21 mouse cellular contexts compared by ENCODE assay signal in the genomic region with DNA sequence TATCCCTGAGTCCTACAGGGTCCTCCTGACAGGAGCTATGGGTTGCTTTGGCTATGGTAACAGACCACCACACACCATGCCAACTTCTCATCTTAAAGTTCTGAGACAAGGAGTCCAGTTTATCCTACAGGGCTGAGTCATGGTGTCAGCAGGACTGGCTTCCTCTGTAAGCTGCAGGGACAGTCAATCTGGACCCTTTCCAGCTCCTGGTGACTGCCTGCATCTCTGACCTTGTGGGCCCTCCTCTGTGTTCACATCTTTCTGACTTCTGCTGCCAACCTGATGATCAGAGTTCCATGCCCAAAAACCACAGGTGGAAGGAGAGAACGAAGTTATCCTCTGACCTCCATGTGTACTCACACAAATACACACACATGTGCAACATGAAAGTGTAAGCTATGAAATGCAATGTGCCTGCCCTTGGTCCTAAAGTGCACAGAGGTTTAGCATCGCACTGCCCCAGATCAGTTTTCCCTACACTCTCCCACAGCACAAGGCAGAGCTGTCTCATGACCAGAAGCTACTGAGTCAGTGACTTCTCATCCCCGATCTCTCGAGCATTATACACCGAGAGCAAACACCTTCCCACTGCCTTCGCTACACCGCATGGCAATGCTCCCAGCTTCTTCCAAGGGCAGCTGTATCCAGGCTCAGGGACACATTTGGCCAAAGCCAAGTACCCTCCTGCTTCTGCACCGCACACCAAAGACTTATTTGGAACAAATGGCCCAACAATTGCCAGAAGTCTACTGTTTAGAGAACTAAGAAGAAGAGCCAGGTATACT. TPM values are rescaled to one million over a fixed set of nuclear protein-coding genes. Genes with fewer than 3 reads are reported as not detected.
"Had no signal": no experiment of that assay in that cellular context is flagged by ENCODE, and none has a peak within 500 bp of the region (broad histone marks: within the 10 kb centered on the region; RNA-seq: fewer than 3 reads in every experiment).

No protein-coding gene starts in this region.

- H3K27ac ChIP-seq: kidney, postnatal 0 days; limb, embryonic 12.5 days; limb, embryonic 15.5 days; liver, embryonic 14.5 days; stomach, postnatal 0 days had no signal

- DNase-seq: kidney, adult 2 months; kidney, postnatal 36 days; left cerebral cortex, postnatal 4 days; liver, postnatal 0 days; lung, embryonic 14.5 days; lung, postnatal 36 days; midbrain, embryonic 14.5 days; right cerebral cortex, postnatal 14 days; right cerebral cortex, postnatal 4 days; thymus, adult 18-20 months; thymus, postnatal 36 days had no signal

- H3K4me3 ChIP-seq: limb, embryonic 12.5 days; limb, embryonic 15.5 days; megakaryocyte, embryonic 14.5 days had no signal

RNA-seq across cellular contexts. Expression of a gene that starts 34.9 kb away (rescaled TPM):
- total RNA-seq: layer of hippocampus, postnatal 25 days; left cerebral cortex, postnatal 4 days; midbrain, postnatal 0 days had no signal

RNA-seq across cellular contexts. Expression of a gene that starts 44.6 kb away (rescaled TPM):
- total RNA-seq: layer of hippocampus, postnatal 25 days; left cerebral cortex, adult 8-10 months; left cerebral cortex, postnatal 14 days; left cerebral cortex, postnatal 4 days; midbrain, postnatal 0 days had no signal
